Mouse (Mus musculus) MEL (cell line): ENCODE measurements around the gene Olfr172. TPM values are rescaled to one million over a fixed set of nuclear protein-coding genes. Genes with fewer than 3 reads are reported as not detected.

Experiments used
- DNase-seq: peaks from one replicate; pipeline ENCODE4 v3.0.0; 2011; ENCODE audit warnings: low read depth, low spot score
- H3K27ac ChIP-seq: 2 replicates; pipeline ENCODE4 v1.5.1; 2012; ENCODE audit warnings: low read depth, mild to moderate bottlenecking, control low read depth, low read length, moderate library complexity; ENCODE audit not compliant: control insufficient read depth
- H3K27me3 ChIP-seq, 2 experiments: fragments of 150-350 bp in 1 of 2; sonication (generic) in 1 of 2; 2 replicates each; pipeline ENCODE4 v1.6.1; 2012; ENCODE audit warnings: low read length in 2 of 2, mild to moderate bottlenecking in 2 of 2, improper control_type of control experiment in 1 of 2, moderate library complexity in 1 of 2; ENCODE audit not compliant: insufficient read depth in 2 of 2, control insufficient read depth in 1 of 2
- H3K36me3 ChIP-seq, 2 experiments: 2 replicates each; pipeline ENCODE4 v1.6.1; 2012 to 2014; ENCODE audit warnings: low read length in 2 of 2, improper control_type of control experiment in 1 of 2, inconsistent platforms in 1 of 2, mild to moderate bottlenecking in 1 of 2; ENCODE audit not compliant: insufficient read depth in 2 of 2, control insufficient read depth in 1 of 2
- H3K4me1 ChIP-seq, 2 experiments: fragments of 150-350 bp in 1 of 2; sonication (generic) in 1 of 2; 2 replicates each; pipeline ENCODE4 v1.6.1; 2012; ENCODE audit warnings: low read length in 2 of 2, improper control_type of control experiment in 1 of 2, mild to moderate bottlenecking in 1 of 2; ENCODE audit not compliant: insufficient read depth in 2 of 2, control insufficient read depth in 1 of 2
- H3K4me3 ChIP-seq, 2 experiments: fragments of 150-350 bp in 1 of 2; sonication (generic) in 1 of 2; 2 replicates each; pipeline ENCODE4 v1.5.1; 2012; ENCODE audit warnings: low read depth in 2 of 2, low read length in 2 of 2, mild to moderate bottlenecking in 2 of 2, moderate library complexity in 2 of 2, control low read depth in 1 of 2, improper control_type of control experiment in 1 of 2; ENCODE audit not compliant: control insufficient read depth in 1 of 2, insufficient read depth in 1 of 2
- H3K79me2 ChIP-seq: 2 replicates; pipeline ENCODE4 v1.6.1; 2012; ENCODE audit warnings: mild to moderate bottlenecking, low read length, moderate library complexity; ENCODE audit not compliant: control insufficient read depth, poor library complexity, insufficient read depth
- H3K9ac ChIP-seq: 2 replicates; pipeline ENCODE4 v1.6.1; 2012; ENCODE audit warnings: low read depth, mild to moderate bottlenecking, control low read depth, low read length, moderate library complexity; ENCODE audit not compliant: control insufficient read depth, poor library complexity, severe bottlenecking
- H3K9me3 ChIP-seq: fragments of 150-350 bp; sonication (generic); replicated peaks from 2 replicates; pipeline ENCODE4 v1.6.1; 2012; ENCODE audit warnings: mild to moderate bottlenecking, low read length, improper control_type of control experiment, moderate library complexity; ENCODE audit not compliant: insufficient read depth
- BHLHE40 ChIP-seq: IDR thresholded peaks from 2 replicates; pipeline ENCODE4 v1.6.1; 2012; ENCODE audit warnings: low read depth, mild to moderate bottlenecking, inconsistent platforms, low read length, improper control_type of control experiment, borderline replicate concordance
- CHD1 ChIP-seq: IDR thresholded peaks from 2 replicates; pipeline ENCODE4 v1.6.1; 2012; ENCODE audit warnings: low read depth, mild to moderate bottlenecking, inconsistent platforms, low read length, improper control_type of control experiment
- E2F4 ChIP-seq: IDR thresholded peaks from 2 replicates; pipeline ENCODE4 v1.6.1; 2011; ENCODE audit warnings: low read depth, low read length, improper control_type of control experiment, borderline replicate concordance
- ELF1 ChIP-seq: IDR thresholded peaks from 2 replicates; pipeline ENCODE4 v1.6.1; 2014; ENCODE audit warnings: low read depth, mild to moderate bottlenecking, inconsistent platforms, low read length, improper control_type of control experiment, moderate library complexity
- EP300 ChIP-seq, 2 experiments: IDR thresholded peaks; 2 replicates each; pipeline ENCODE4 v1.6.1; 2011; ENCODE audit warnings: improper control_type of control experiment in 2 of 2, low read length in 2 of 2, low read depth in 1 of 2, mild to moderate bottlenecking in 1 of 2
- GABPA ChIP-seq: IDR thresholded peaks from 2 replicates; pipeline ENCODE4 v1.6.1; 2012; ENCODE audit warnings: low read depth, mild to moderate bottlenecking, inconsistent platforms, low read length, improper control_type of control experiment, moderate library complexity
- GATA1 ChIP-seq: IDR thresholded peaks from 2 replicates; pipeline ENCODE4 v1.6.1; 2011; ENCODE audit warnings: low read depth, low read length, improper control_type of control experiment
- HCFC1 ChIP-seq: IDR thresholded peaks from 2 replicates; pipeline ENCODE4 v1.6.1; 2012; ENCODE audit warnings: low read depth, mild to moderate bottlenecking, inconsistent platforms, low read length, improper control_type of control experiment, moderate library complexity
- JUND ChIP-seq: IDR thresholded peaks from 2 replicates; pipeline ENCODE4 v1.6.1; 2011; ENCODE audit warnings: low read depth, mild to moderate bottlenecking, improper control_type of control experiment, low read length
- KAT2A ChIP-seq: conservative IDR thresholded peaks from 2 replicates; pipeline ENCODE4 v1.6.1; 2012; ENCODE audit warnings: low read depth, low read length, improper control_type of control experiment, inconsistent platforms
- MAX ChIP-seq: IDR thresholded peaks from 2 replicates; pipeline ENCODE4 v1.6.1; 2011; ENCODE audit warnings: low read length, improper control_type of control experiment
- MAZ ChIP-seq: IDR thresholded peaks from 2 replicates; pipeline ENCODE4 v1.6.1; 2012; ENCODE audit warnings: low read depth, mild to moderate bottlenecking, inconsistent platforms, low read length, improper control_type of control experiment
- MEF2A ChIP-seq: IDR thresholded peaks from 2 replicates; pipeline ENCODE4 v1.6.1; 2014; ENCODE audit warnings: low read depth, mild to moderate bottlenecking, inconsistent platforms, low read length, improper control_type of control experiment; ENCODE audit not compliant: poor library complexity, insufficient replicate concordance, severe bottlenecking; ENCODE audit errors: extremely low read depth
- MYB ChIP-seq: IDR thresholded peaks from 2 replicates; pipeline ENCODE4 v1.6.1; 2011; ENCODE audit warnings: mild to moderate bottlenecking, low read depth, low read length, improper control_type of control experiment
- MYC ChIP-seq: IDR thresholded peaks from 2 replicates; pipeline ENCODE4 v1.6.1; 2011; ENCODE audit warnings: low read depth, mild to moderate bottlenecking, low read length, improper control_type of control experiment, moderate library complexity
- NELFE ChIP-seq: IDR thresholded peaks from 2 replicates; pipeline ENCODE4 v1.6.1; 2011; ENCODE audit warnings: low read depth, low read length, improper control_type of control experiment
- RCOR1 ChIP-seq: IDR thresholded peaks from 2 replicates; pipeline ENCODE4 v1.6.1; 2012; ENCODE audit warnings: low read depth, mild to moderate bottlenecking, inconsistent platforms, low read length, improper control_type of control experiment
- TCF12 ChIP-seq: IDR thresholded peaks from 2 replicates; pipeline ENCODE4 v1.6.1; 2014; ENCODE audit warnings: low read depth, mild to moderate bottlenecking, inconsistent platforms, low read length, improper control_type of control experiment, moderate library complexity
- UBTF ChIP-seq: IDR thresholded peaks from 2 replicates; pipeline ENCODE4 v1.6.1; 2012; ENCODE audit warnings: low read depth, mild to moderate bottlenecking, inconsistent platforms, low read length, improper control_type of control experiment, moderate library complexity, borderline replicate concordance; ENCODE audit not compliant: insufficient read depth
- USF1 ChIP-seq: IDR thresholded peaks from 2 replicates; pipeline ENCODE4 v1.6.1; 2014; ENCODE audit warnings: low read depth, mild to moderate bottlenecking, inconsistent platforms, low read length, improper control_type of control experiment, moderate library complexity
- ZC3H11A ChIP-seq: IDR thresholded peaks from 2 replicates; pipeline ENCODE4 v1.6.1; 2012; ENCODE audit warnings: low read depth, mild to moderate bottlenecking, inconsistent platforms, low read length, improper control_type of control experiment
- ZMIZ1 ChIP-seq: IDR thresholded peaks from 2 replicates; pipeline ENCODE4 v1.6.1; 2012; ENCODE audit warnings: low read depth, mild to moderate bottlenecking, inconsistent platforms, low read length, improper control_type of control experiment, moderate library complexity
- polyA plus RNA-seq, 2 experiments: library from polyadenylated mRNA; stranded (reverse) in 1 of 2; unstranded in 1 of 2; fragments of >175 nt in 1 of 2; fragments of >200 nt in 1 of 2; gene quantifications; 2 replicates each; pipeline versions ENCODE4 v1.2.1 to v1.2.4; 2012; ENCODE audit warnings: low replicate concordance in 2 of 2, low read depth in 1 of 2; ENCODE audit not compliant: insufficient read length in 2 of 2, insufficient read depth in 1 of 2, missing spikeins in 1 of 2
- total RNA-seq: library from RNA; depleted of rRNA; stranded (reverse); fragments of 300-350 nt; gene quantifications from 2 replicates; pipeline ENCODE4 v1.2.3, GENCODE M21; 2012; rRNA removed

Olfr172 gene
- not detected in 2 replicates for total RNA-seq
- polyA plus RNA-seq: not detected

DNA sequence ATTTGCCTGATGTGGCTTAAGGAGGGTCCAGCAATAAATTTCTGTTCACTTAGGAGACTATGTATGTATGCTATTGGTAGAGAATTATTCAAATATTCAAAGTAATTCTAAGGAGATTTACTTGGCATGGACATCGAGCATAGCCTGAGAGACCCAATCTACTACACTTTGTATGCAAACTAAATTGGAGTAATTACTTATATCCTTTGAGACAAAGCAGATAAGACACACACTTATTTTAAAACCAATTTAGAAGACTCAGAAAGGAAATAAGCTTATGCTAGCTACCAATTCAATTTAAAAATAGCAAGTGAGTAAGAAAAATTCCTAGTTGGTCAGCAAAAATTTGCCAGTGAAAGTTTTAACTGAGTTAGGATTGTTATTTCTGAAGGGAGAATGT, at the start of gene Olfr172:
Gene Olfr172, minus strand, starts transcription at position 101 of the 400 bp plus-strand sequence.
- TF ChIP-seq E2F4: no peak
- TF ChIP-seq HCFC1: no peak
- no peak for TF ChIP-seq ZMIZ1
- TF ChIP-seq UBTF: no peak
- no peak for TF ChIP-seq TCF12
- no peak for TF ChIP-seq GABPA
- no peak for TF ChIP-seq CHD1
- no peak for TF ChIP-seq ELF1
- no peak for TF ChIP-seq GATA1
- no peak for TF ChIP-seq MYC
- no peak for TF ChIP-seq NELFE

DNA sequence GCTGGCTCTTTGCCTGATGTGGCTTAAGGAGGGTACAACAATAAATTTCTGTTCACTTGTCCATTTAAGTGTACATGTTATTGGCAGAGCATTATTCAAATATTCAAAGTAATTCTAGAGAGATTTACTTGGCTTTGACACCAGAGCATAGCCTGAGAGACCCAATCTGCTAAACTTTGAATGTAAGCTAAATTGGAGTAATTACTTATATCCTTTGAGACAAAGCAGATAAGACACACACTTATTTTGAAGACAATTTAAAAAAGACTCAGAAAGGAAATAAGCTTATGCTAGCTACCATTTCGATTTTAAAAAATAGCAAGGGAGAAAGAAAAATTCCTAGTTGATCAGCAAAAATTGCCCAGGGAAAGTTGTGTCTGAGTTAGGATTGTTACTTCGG, 37.2 kb upstream of the Olfr172 start, which contains the start of gene Olfr173:
Gene Olfr173, minus strand, starts transcription at position 101 of the 400 bp plus-strand sequence.
- H3K4me3 ChIP-seq: no peak within 1 kb of the TSS
- no peaks in the 10 kb centered on the region for H3K27me3 ChIP-seq
- H3K36me3 ChIP-seq: no peaks in the 10 kb centered on the region
- H3K9me3 ChIP-seq: no peaks in the 10 kb centered on the region
- H3K4me1 ChIP-seq: no peaks in the 10 kb centered on the region
- no peaks in the 10 kb centered on the region for H3K79me2 ChIP-seq
- TF ChIP-seq KAT2A (no peak), BHLHE40 (no peak), MAZ (no peak), TCF12 (no peak), NELFE (no peak), ZC3H11A (no peak), MYB (no peak), MYC (no peak), MEF2A (no peak), MAX (no peak), EP300 (IDR thresholded peaks at IDR 0.05; ENCODE audit: low read depth in 1 of 2, low read length in 2 of 2) (no peak), CHD1 (no peak), USF1 (no peak), E2F4 (no peak), UBTF (no peak), RCOR1 (no peak), ZMIZ1 (no peak), JUND (no peak), GATA1 (no peak)
- TF ChIP-seq, all 39 proteins: peak for 0
- no peak within 1 kb of the TSS for H3K27ac ChIP-seq
- DNase-seq: no peak
- H3K9ac ChIP-seq: no peak within 1 kb of the TSS

More for the DNA sequence above, at the start of gene Olfr172:
- Histone ChIP-seq H3K9ac (no peak within 1 kb of the TSS), H3K9me3 (no peaks in the 10 kb centered on the region), H3K79me2 (no peaks in the 10 kb centered on the region), H3K27ac (no peak within 1 kb of the TSS), H3K27me3 (no peaks in the 10 kb centered on the region), H3K36me3 (no peaks in the 10 kb centered on the region), H3K4me1 (no peaks in the 10 kb centered on the region), H3K4me3 (no peak within 1 kb of the TSS)
- DNase-seq: no peak
